ENCODE assay signal across 14 mouse cellular contexts in genomic region chr8:104039526-104039925, GRCm38 (mm10).
DNase-seq lines count a peak whose midpoint lies in the region; ATAC-seq and TF ChIP-seq lines count a peak whose summit lies in the region.
"Had no signal": no experiment of that assay in that cellular context is flagged by ENCODE, and none has a peak within 500 bp of the region (broad histone marks: within the 10 kb centered on the region; RNA-seq: fewer than 3 reads in every experiment).

No protein-coding gene starts in this region.

- TF ChIP-seq CTCF in E14TG2a.4 (conservative IDR thresholded peaks at IDR 0.05; ENCODE audit: low read length), result no peak

- H3K4me3 ChIP-seq in liver, embryonic 11.5 days (ENCODE audit: low read depth, low read length), result no peak overlapping the region
- peak overlapping the region; percentile 51 for H3K4me3 ChIP-seq in E14TG2a.4 (replicated peaks; ENCODE audit: low read length)
- no peak overlapping the region for H3K4me3 ChIP-seq in forebrain, embryonic 14.5 days (ENCODE audit: low read depth, low read length)
- H3K4me3 ChIP-seq: gastrocnemius, adult 2 months; hindbrain, embryonic 10.5 days had no signal

- H3K9me3 ChIP-seq in liver, embryonic 11.5 days (ENCODE audit: control insufficient read depth, low read length), result no peaks in the 10 kb centered on the region
- no peaks in the 10 kb centered on the region for H3K9me3 ChIP-seq in E14TG2a.4 (ENCODE audit: low read length)
- no peaks in the 10 kb centered on the region for H3K9me3 ChIP-seq in forebrain, embryonic 14.5 days (replicated peaks; ENCODE audit: control insufficient read depth, low read length)
- H3K9me3 ChIP-seq: hindbrain, embryonic 10.5 days had no signal

- H3K36me3 ChIP-seq in liver, embryonic 11.5 days (ENCODE audit: control insufficient read depth, insufficient read depth, low read length), result no peaks in the 10 kb centered on the region
- H3K36me3 ChIP-seq in E14TG2a.4 (ENCODE audit: insufficient read depth, low read length), result no peaks in the 10 kb centered on the region
- H3K36me3 ChIP-seq in forebrain, embryonic 14.5 days (ENCODE audit: control insufficient read depth, insufficient read depth, low read length), result no peaks in the 10 kb centered on the region
- H3K36me3 ChIP-seq: G1E; hindbrain, embryonic 10.5 days had no signal

- H3K4me1 ChIP-seq in liver, embryonic 11.5 days (replicated peaks; ENCODE audit: control insufficient read depth, insufficient read depth, low read length), result peaks cover 4% of the 10 kb centered on the region; the same call in 1 of the 2 replicates
- peaks cover 22% of the 10 kb centered on the region for H3K4me1 ChIP-seq in E14TG2a.4 (replicated peaks; ENCODE audit: low read depth, low read length)
- H3K4me1 ChIP-seq in forebrain, embryonic 14.5 days (ENCODE audit: control insufficient read depth, insufficient read depth, low read length), result 0 out of 2 replicates have a peak, but pooled peaks cover 2% of the 10 kb centered on the region

- no peak for DNase-seq in liver, embryonic 11.5 days (ENCODE audit: low spot score)
- DNase-seq in liver, result no peak
- DNase-seq in gastrocnemius, adult 18-20 months (ENCODE audit: low spot score), result no peak
- DNase-seq in forebrain, embryonic 14.5 days (ENCODE audit: low spot score), result no peak
- DNase-seq: adrenal gland, adult 8-10 months; cerebellum, adult 18-20 months; gastrocnemius, adult 2 months; kidney, postnatal 36 days; left cerebral cortex, postnatal 4 days had no signal

- H3K9ac ChIP-seq in liver, embryonic 11.5 days (ENCODE audit: low read depth, low read length), result no peak overlapping the region
- no peak overlapping the region for H3K9ac ChIP-seq in forebrain, embryonic 14.5 days (ENCODE audit: low read length)

- H3K4me2 ChIP-seq in liver, embryonic 11.5 days, result peak overlapping the region; percentile 27; the same call in 1 of the 2 replicates
- no peak overlapping the region for H3K4me2 ChIP-seq in forebrain, embryonic 14.5 days (ENCODE audit: low read length)

- 40% methylated on average over 12 of the region's 12 CpGs for WGBS in liver, embryonic 11.5 days
- 92% methylated on average over 12 of the region's 12 CpGs for WGBS in forebrain, embryonic 14.5 days

- no peak overlapping the region for H3K27ac ChIP-seq in liver, embryonic 11.5 days (ENCODE audit: low read depth, low read length)
- H3K27ac ChIP-seq in forebrain, embryonic 14.5 days (ENCODE audit: low read depth, low read length), result no peak overlapping the region
- H3K27ac ChIP-seq: gastrocnemius, adult 2 months; hindbrain, embryonic 10.5 days had no signal

- H3K27me3 ChIP-seq in liver, embryonic 11.5 days (replicated peaks; ENCODE audit: control insufficient read depth, insufficient read depth, low read length), result no peaks in the 10 kb centered on the region
- peaks cover 47% of the 10 kb centered on the region for H3K27me3 ChIP-seq in E14TG2a.4 (ENCODE audit: insufficient read depth, low read length)
- no peaks in the 10 kb centered on the region for H3K27me3 ChIP-seq in forebrain, embryonic 14.5 days (replicated peaks; ENCODE audit: control insufficient read depth, insufficient read depth, low read length)

- ATAC-seq in liver, embryonic 11.5 days (replicated peaks; ENCODE audit: low FRiP score), result peak; percentile 72
- peak; percentile 83 for ATAC-seq in common myeloid progenitor, adult 5-6 weeks (replicated peaks; ENCODE audit: low read depth, poor library complexity, severe bottlenecking)
- peak; percentile 28; the same call in 1 of the 2 replicates for ATAC-seq in neutrophil, adult 5-6 weeks (ENCODE audit: extremely low read depth, insufficient number of reproducible peaks, low FRiP score, poor library complexity, severe bottlenecking)
- ATAC-seq in forebrain, embryonic 14.5 days, result no peak
